Mouse (Mus musculus) liver, postnatal 0 days (tissue): Measurements from ENCODE around the gene Slc4a4.
A peak's percentile ranks its signal among the peaks of the same experiment; 100 is the strongest.

Source experiments
- CTCF ChIP-seq: sonication (generic); IDR thresholded peaks from 2 replicates; pipeline ENCODE4 v1.5.1; 2016; ENCODE audit warnings: antibody characterized with exemption, low read depth
- EP300 ChIP-seq: IDR thresholded peaks from 2 replicates; pipeline ENCODE4 v1.6.1; 2016; ENCODE audit warnings: antibody characterized with exemption, low read depth, mild to moderate bottlenecking

- no peak for TF ChIP-seq CTCF
- TF ChIP-seq EP300, result peak; percentile 88
Measured at GRCm38 (mm10) chr5:89032647-89033046, 146.0 kb downstream of the Slc4a4 start.
